Mouse (Mus musculus) MEL (cell line): Measurements from ENCODE around the gene Ppox.
A peak's percentile ranks its signal among the peaks of the same experiment; 100 is the strongest.

Source experiments
- CHD2 ChIP-seq: IDR thresholded peaks from 2 replicates; pipeline ENCODE4 v1.6.1; 2011; ENCODE audit warnings: low read length, improper control_type of control experiment
- CTCF ChIP-seq, 3 experiments: IDR thresholded peaks in 2 of 3; conservative IDR thresholded peaks in 1 of 3; 2 replicates each; pipeline ENCODE4 v1.5.1; 2011 to 2012; ENCODE audit warnings: low read length in 3 of 3, low read depth in 2 of 3, mild to moderate bottlenecking in 2 of 3, improper control_type of control experiment in 1 of 3, inconsistent platforms in 1 of 3, mixed read lengths in 1 of 3, moderate library complexity in 1 of 3; ENCODE audit not compliant: control insufficient read depth in 1 of 3, insufficient read depth in 1 of 3, poor library complexity in 1 of 3, severe bottlenecking in 1 of 3
- E2F4 ChIP-seq: IDR thresholded peaks from 2 replicates; pipeline ENCODE4 v1.6.1; 2011; ENCODE audit warnings: low read depth, low read length, improper control_type of control experiment, borderline replicate concordance
- EP300 ChIP-seq, 2 experiments: IDR thresholded peaks; 2 replicates each; pipeline ENCODE4 v1.6.1; 2011; ENCODE audit warnings: improper control_type of control experiment in 2 of 2, low read length in 2 of 2, low read depth in 1 of 2, mild to moderate bottlenecking in 1 of 2
- GATA1 ChIP-seq: IDR thresholded peaks from 2 replicates; pipeline ENCODE4 v1.6.1; 2011; ENCODE audit warnings: low read depth, low read length, improper control_type of control experiment
- KAT2A ChIP-seq: conservative IDR thresholded peaks from 2 replicates; pipeline ENCODE4 v1.6.1; 2012; ENCODE audit warnings: low read depth, low read length, improper control_type of control experiment, inconsistent platforms
- MYB ChIP-seq: IDR thresholded peaks from 2 replicates; pipeline ENCODE4 v1.6.1; 2011; ENCODE audit warnings: mild to moderate bottlenecking, low read depth, low read length, improper control_type of control experiment
- MYC ChIP-seq: IDR thresholded peaks from 2 replicates; pipeline ENCODE4 v1.6.1; 2011; ENCODE audit warnings: low read depth, mild to moderate bottlenecking, low read length, improper control_type of control experiment, moderate library complexity
- POLR2A ChIP-seq, 2 experiments: IDR thresholded peaks; 2 replicates each; pipeline ENCODE4 v1.6.1; 2011 to 2012; ENCODE audit warnings: low read length in 2 of 2, mild to moderate bottlenecking in 2 of 2, control low read depth in 1 of 2, improper control_type of control experiment in 1 of 2, low read depth in 1 of 2, moderate library complexity in 1 of 2; ENCODE audit not compliant: control insufficient read depth in 1 of 2, insufficient read depth in 1 of 2, poor library complexity in 1 of 2
- ZC3H11A ChIP-seq: IDR thresholded peaks from 2 replicates; pipeline ENCODE4 v1.6.1; 2012; ENCODE audit warnings: low read depth, mild to moderate bottlenecking, inconsistent platforms, low read length, improper control_type of control experiment
- ZNF384 ChIP-seq: IDR thresholded peaks from 2 replicates; pipeline ENCODE4 v1.6.1; 2012; ENCODE audit warnings: low read depth, mild to moderate bottlenecking, inconsistent platforms, low read length, improper control_type of control experiment

- peak in 1 of 2 experiments; percentile 66; a peak in 1 of 4 replicates for TF ChIP-seq EP300 (IDR thresholded peaks at IDR 0.05; ENCODE audit: low read depth in 1 of 2, low read length in 2 of 2)
- peak; percentile 75 for TF ChIP-seq GATA1
- peak; percentile 93 to 99 for TF ChIP-seq POLR2A (IDR thresholded peaks at IDR 0.05; ENCODE audit: control insufficient read depth in 1 of 2, insufficient read depth in 1 of 2, low read depth in 1 of 2, low read length in 2 of 2, poor library complexity in 1 of 2)
- TF ChIP-seq CTCF (IDR thresholded peaks at IDR 0.05 in 2 of 3, conservative IDR thresholded peaks at IDR 0.05 in 1 of 3; ENCODE audit: control insufficient read depth in 1 of 3, insufficient read depth in 1 of 3, low read depth in 2 of 3, low read length in 3 of 3, poor library complexity in 1 of 3, severe bottlenecking in 1 of 3) = peak; percentile 63 to 86 (median 78); a peak in 5 of 6 replicates
- TF ChIP-seq KAT2A = peak; percentile 97
- TF ChIP-seq E2F4 = peak; percentile 51; the same call in 1 of the 2 replicates
- TF ChIP-seq ZC3H11A = no peak
- TF ChIP-seq MYC = peak; percentile 34; the same call in 1 of the 2 replicates
- TF ChIP-seq ZNF384 = no peak
- TF ChIP-seq CHD2 = no peak
- TF ChIP-seq MYB = no peak
Observed at GRCm38 (mm10) chr1:171246709-171247452, 34.1 kb downstream of the Ppox start.
